Mouse (Mus musculus): ENCODE results near the gene Pygm.

Pygm gene

DNA sequence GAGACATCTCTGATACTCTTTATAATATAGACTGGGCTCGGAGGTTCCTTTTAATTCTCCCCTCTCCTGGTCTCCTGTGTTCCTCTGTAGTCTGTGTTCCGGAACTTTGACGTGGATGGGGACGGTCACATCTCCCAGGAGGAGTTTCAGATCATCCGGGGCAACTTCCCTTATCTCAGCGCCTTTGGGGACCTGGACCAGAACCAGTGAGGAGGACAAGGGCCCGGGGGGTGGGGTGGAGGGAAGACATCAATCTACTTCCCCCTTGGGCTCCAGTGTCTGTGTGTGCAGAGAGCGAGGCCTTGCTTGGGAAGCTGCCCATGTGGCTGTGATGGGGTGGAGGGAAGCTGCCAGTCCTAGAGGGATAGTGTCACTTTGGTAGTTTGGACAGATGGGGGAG, 24.6 kb downstream of the Pygm start:
- DNase-seq (ENCODE audit: low read depth, low spot score): no peak

DNA sequence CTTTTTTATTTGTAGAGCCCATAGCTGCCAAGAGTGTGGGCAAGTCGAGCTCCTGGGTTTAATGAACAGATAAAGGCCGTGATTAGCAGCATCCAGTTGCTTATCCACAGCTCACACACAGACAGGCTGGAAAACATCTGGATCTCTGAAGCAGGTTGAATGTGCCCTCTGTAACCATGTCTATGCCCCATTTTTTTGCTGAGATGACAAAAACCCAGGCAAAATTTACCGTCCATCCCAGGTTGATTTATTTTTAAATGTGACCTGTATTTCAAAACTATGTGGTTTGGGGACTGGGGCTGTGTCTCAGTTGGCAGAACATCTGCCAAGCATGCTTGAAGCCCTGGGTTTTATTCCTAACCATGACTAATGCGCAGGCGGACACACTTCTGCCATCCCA, 25.0 kb downstream of the Pygm start:
- DNase-seq (ENCODE audit: low read depth, low spot score): no peak

DNA sequence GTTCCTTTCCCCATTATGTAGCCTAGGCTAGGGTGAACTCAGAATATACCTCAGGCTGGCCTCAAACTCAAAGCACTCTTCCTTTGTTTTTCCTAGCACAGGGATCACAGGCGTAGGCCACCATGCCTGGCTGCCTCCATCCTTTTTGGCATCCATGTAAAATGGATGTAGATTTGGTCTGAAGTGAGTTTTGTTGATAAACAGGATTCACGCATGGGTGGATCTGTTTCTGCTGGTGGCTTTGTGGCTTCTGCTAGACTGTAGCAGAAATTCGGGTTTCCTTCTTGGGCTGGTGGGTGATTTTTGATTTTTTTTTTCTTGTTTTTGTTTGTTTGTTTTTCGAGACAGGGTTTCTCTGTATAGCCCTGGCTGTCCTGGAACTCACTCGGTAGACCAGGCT, 25.7 kb downstream of the Pygm start:
- DNase-seq (ENCODE audit: low read depth, low spot score): no peak

DNA sequence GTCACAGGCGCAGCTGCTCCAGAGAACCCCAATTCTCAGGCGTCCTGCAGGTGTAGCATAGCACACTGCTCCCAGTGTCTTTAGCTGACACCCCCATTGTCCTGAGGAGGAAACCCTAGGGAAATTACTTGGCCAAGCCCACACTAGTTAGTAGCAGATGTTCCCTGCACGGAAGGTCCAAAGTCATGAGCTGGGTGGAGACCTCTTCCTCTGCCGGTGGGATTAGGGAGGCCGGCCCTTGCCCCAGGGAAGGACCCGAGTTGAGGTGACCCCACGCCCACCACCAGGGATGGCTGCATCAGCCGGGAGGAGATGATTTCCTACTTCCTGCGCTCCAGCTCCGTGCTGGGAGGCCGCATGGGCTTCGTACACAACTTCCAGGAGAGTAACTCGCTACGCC, 28.6 kb downstream of the Pygm start:
- no peak for DNase-seq (ENCODE audit: low read depth, low spot score)

DNA sequence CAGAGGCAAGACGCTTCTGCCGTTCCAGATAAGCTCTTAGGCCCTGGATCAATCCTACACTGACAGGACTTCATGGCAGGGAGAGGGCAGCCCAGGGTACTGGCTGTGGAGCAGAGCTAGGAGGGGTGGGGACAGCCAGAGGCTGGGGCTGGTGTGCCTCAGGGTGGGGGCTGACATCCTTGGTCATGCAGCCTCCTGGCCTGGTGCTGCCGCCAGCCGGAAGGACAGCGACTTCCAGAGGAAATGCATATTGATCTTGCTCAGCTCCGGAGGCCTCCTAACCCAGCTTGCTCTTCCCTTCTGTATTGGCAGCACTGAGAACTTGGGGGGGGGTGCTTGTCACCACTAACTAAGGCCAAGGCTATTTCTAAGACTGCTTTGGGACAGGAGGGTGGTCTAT, 31.3 kb downstream of the Pygm start:
- no peak for DNase-seq (ENCODE audit: low read depth, low spot score)

DNA sequence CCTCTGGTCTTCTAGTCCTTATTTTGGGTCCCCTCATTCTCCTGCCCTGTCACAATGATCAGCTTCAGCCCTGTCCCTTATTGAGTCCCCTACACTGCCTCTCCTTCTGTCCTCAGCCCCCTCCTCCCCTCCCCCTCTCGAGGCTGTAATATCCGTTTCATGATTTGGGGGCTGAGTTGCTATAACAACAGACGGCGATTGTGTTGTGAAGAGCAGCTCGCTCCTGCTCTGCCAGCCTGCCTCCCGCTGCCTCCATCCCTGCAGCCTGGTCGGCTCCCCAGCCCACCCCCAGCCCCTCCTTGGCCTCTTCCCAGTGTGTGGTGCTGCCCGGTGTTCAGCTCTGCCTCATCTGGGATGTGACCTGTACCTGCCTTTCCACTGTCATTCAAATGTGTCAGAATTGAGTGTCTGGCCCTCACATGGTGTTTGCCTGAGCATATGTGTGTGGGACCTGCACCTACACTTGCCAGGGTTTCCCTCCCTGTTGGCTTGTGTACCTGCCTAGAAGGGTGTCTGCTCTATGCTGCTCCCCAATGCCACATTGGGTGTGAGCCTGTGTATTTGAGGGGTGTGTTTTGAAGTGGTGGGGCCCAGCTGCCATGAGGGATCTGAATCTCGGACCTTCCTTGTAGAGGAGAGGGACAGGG, 32.0 kb downstream of the Pygm start:
- DNase-seq (ENCODE audit: low read depth, low spot score): no peak

DNA sequence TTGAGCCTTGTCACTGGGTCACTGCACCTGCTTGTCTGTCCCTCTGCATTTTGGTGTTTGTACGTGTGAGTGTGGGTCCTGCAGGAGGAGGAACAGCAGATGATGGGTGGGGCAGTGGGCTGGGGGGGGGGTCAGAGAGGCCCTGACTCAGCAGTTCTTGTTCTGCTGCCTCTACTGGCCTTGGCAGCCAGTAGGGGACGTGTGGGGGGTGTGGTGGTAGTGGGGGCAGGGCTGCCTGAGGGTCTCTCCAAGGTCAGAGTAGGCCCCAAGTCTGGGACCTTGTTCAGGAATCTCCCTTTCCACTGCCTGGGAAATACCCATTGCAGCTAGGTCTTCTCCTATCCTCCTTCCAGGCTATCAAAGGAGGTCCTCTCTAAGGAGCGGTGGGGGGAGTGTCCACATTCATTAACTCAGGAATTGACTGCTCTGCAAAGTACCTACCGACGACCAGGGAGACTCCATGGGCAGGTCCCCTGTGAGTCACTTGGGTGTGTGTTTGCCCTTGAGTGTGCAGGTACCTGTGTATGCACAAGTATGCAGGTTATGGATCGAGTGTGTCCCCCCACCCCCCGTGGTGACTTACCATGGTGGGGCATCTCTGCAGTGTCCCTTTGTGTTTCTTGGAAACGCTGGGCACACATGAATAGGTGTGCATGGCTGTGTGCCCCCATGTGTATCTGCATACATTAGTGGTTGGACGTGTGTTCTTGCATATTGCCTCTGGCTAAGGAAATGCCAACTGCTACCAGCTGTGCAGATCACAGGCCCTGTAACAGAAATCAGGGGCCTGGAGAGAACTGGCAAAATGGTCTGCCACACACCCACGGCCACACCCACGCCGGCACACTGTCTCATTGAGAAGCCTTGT, 32.9 kb downstream of the Pygm start:
- DNase-seq (ENCODE audit: low read depth, low spot score): no peak

DNA sequence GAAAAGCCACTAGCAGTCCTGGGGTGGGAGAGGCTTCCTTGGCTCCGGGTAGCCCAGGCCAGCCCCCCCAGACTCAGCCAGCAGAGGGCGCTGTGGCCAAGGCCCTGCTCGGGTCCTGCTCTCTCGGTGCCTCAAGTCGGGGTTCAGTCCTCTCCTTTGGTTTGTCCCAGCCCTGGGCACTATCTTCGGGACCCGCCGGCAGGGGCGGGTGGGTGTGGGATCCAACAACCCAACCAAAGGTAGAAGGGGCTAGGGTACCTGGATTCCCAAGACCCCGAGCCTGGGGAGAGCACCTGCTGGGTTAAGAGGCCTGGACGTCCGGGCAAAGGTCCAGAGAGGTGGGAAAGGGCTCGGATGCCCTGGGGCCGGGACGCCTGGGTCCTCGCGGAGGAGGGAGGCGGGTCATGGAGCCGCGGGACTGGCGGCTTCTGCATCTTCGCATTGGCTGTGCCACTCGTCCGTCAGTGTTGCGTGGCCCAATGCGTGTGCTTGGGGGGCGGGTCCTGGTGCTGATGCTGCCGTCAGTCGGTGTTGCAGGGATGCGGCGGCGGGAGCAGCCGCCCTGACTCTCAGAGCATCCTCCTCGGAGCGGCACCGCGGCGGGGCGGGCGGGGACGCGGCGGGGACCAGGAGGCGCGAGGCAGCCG, 34.2 kb downstream of the Pygm start, which contains the start of gene Nrxn2:
TSS of gene Nrxn2 (plus strand) at position 499 of the 647 bp plus-strand sequence.
- DNase-seq (ENCODE audit: low read depth, low spot score): no peak

DNA sequence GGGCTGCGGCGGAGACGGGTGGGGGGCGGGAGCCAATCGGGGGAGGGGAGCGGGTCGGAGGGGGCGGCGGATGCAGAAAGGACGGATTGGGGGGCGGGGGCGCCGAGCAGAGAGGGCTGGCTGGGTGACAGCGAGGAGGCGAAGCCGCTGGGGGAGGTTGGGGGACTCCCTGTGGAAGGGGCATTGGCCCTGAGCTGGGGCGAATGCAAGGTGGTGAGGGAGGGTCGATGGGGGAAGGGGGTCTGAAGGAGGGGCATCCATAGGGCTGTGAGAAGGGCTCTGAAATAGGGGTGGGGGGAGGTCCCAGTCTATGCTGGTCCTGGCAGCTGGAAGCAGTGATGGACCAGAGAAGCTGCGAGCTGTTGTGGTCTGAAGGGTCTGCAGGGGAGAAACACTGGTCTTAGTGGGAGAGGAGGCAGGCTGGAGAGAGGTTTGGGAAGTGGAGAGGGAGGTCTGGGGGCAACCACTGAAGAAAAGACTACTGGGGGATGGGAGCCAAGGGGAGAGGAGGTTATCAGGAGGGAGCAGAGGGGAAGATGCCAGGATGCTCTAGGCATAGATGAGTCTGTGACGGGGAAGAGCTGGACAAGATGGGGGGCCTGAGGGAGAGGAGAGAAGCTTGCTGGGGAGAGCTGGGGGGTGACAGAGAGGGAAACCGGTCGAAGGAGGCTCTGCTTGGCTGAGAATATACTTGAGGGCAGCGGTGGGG, 34.9 kb downstream of the Pygm start:
- no peak for DNase-seq (ENCODE audit: low read depth, low spot score)

DNA sequence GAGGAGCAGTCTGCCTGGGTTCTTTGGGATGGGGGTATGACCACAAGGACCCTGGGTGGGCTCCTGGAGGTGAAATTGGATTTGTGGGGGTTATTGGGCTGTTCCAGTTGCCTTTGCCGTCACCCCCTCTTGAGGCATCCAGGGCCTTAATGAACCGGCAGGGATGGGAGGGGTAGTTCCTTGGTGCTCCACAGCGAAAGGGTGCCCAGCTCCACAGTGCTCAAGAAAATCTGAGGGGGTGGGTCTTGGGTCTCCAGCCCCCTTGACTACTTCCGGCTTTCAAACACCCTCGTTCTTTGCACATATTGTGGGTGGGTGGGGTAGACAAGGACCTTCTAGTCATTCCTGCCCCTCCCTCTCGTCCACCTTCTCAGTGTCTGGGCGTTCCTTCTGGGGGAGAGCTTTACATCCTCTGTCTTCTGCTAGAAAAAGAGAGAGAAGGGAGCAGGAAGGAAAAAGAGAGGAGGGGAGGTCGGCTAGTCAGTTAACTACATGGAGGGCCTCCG, 35.7 kb downstream of the Pygm start:
- no peak for DNase-seq (ENCODE audit: low read depth, low spot score)

DNA sequence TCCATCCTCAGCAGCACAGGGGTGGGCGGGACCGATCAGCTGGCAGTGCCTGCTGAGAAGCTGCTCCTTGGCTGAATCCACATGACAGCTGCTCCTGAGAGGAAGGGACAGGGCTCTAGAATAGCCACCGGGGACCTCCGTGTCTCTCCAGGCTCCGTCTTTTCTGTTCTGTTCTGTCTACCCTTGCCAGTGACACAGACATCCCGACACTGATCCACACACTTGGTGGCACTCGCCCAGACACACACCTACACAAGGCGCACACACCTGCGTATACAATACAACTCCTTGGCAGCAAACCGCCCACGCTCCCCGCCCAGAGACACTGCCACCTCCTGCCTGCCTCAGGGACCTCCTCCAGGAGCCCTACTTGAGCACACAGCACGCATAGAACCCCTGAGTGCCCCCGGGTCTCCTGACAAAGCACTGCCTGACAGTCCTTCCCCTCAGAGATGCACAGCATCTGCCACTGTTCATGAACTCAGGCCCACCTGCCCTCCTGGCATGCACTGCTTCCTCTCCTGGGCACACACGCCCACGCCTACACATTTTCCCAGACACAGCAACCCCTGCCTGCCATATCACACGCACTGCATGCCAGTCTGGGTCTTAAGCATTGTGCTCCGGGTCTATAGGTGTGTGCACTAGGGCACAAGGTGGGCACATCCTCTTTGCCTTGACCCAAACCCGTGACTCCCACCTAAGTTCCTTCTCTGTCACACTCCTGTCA, 36.4 kb downstream of the Pygm start:
- DNase-seq (ENCODE audit: low read depth, low spot score): no peak

DNA sequence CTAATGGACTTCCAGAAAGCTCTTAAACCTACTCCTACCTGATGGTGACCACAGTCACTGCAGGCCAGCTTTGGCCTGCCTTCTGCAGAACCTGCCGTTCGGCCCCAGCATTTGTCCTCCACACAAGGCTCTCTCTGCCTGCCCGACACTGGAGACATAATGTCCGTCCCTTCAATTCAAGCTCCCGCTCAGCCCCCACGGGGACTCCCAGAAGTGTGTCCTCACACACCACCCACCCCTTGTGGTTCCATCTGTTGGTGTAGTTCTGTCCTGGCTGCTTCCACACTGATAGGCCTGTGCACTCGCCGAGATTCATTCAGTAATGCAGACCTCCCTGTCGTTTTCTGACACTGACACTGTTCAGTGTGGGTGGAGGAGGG, 37.0 kb downstream of the Pygm start:
- no peak for DNase-seq (ENCODE audit: low read depth, low spot score)

DNA sequence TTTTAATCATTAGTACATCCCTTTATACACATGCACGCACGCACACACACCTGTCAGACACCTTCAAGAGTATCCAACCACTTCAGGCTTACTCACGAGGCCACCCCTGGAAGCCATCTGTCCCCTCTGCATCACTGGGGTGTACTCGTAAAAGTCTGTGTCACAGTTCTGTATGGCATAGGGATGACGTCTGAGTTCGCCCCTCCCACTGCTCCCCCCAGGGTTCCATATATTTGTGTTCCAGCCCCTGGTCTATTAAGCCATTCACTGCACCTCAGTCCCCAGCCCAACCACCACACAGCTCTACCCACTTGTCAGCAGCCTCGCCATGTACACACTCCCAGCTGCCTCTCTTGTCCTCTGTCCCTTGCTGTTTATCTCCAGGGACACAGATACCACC, 37.8 kb downstream of the Pygm start:
- DNase-seq (ENCODE audit: low read depth, low spot score): no peak

DNA sequence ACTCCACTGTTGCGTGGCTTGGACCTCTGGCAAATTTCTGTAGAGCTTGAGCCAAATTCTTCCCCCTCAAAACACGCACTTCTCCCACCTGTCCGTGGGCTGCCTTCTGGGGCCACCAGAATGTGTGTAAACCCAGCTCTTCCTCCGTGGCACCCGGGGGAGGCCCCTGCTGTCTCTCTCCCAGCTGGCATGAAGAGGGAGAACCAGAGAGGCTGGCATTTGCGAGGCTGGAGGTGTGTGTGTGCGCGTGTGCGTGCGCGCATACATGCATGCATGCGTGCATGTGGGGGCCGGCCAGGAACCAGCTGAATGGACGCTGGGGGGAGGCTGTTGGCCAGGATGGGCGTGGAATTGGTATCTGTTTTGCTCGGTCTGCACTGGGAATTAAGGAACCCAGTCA, 39.0 kb downstream of the Pygm start:
- DNase-seq (ENCODE audit: low read depth, low spot score): no peak

DNA sequence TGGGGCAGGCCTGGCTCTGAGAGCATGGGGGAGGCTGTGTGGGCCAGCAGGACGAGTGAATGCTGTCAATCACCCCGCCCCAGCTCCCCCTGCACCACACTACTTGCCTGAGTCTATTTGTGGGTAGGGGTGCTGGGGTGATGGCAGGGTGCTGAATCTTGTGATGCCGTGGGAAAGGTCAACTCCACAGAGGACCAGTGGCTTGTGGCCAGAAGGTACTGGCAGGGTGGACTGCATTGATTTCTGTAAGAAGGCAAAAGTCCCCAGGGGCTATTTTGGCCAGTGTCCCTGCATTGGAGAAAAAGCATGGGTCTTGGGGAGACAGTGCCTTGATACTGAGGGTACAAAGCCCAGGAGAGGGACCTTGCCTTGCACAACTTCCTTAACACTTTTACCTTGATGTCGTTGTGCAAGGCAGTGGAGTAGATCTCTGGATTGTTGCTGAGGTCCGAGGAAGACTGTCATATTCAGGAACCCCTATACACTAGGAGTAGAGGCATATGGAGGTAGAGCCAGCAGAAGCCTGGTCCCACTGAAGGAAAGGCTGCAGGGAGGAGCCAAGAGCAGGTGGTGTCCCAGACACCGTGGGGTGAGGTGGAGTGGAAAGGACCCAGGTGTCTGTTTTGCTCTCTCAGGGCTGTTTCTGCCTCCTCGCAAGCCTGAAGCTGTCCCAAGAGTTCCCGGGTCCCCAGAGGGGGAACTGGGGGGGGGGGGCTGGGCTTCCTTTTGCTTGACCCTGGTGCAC, 40.1 kb downstream of the Pygm start:
- no peak for DNase-seq (ENCODE audit: low read depth, low spot score)

DNA sequence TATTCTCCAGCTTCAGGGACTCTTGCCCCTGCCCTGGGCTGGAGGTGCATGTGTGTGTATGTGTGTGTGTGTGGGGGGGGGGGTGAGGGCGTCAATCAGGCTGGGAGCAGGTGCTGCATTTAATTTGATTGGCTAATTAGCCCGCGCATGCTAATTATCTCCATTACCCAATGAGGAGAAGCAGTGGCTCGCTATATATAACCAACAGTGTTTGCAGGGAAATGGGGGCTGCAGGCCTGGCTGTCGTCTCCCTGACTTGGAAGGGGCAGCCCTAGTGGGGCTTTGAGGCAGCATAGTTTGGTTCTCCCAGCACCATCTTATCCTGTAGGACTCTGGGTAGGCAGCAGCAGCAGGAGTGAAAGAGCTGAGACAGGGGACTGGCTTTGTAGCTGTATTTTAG, 41.4 kb downstream of the Pygm start:
- no peak for DNase-seq (ENCODE audit: low read depth, low spot score)

DNA sequence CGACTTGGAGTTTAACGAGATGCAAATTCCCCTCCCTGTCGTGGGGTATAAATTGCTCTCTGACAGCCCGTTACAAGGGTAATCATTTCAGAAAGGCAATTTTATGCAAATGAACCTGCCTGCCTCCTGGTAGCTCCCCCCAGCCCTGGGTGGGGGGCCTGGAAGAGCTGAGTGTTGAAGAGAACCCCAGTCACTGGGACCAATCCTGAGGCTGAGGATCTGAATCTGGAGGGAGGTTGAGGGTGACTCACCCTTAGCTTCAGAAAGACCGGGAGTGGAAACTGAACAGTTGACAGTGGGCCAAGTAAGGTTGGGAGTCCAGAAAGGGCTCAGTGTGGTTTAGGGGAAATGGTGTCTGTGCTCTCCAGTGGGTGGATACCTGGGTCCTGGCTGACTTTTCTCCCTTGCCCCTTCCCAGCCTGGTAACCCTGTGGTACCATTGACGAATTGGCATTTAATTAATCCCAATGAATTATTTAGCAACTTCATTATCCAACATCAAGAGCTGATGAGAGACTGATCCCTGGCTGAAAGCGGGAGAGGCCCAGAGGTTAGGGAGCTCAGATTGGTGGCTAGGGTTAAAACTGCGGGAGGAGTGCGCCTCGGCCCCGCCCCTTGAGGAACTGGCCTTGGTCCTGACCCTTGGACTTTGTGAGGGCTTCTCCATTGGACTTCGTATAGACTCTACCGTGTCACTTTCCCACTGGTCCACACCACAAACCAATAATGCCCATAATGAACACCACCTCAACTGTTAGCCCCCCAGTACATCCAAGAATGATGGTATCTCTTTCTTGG, 42.7 kb downstream of the Pygm start:
- DNase-seq (ENCODE audit: low read depth, low spot score): no peak

DNA sequence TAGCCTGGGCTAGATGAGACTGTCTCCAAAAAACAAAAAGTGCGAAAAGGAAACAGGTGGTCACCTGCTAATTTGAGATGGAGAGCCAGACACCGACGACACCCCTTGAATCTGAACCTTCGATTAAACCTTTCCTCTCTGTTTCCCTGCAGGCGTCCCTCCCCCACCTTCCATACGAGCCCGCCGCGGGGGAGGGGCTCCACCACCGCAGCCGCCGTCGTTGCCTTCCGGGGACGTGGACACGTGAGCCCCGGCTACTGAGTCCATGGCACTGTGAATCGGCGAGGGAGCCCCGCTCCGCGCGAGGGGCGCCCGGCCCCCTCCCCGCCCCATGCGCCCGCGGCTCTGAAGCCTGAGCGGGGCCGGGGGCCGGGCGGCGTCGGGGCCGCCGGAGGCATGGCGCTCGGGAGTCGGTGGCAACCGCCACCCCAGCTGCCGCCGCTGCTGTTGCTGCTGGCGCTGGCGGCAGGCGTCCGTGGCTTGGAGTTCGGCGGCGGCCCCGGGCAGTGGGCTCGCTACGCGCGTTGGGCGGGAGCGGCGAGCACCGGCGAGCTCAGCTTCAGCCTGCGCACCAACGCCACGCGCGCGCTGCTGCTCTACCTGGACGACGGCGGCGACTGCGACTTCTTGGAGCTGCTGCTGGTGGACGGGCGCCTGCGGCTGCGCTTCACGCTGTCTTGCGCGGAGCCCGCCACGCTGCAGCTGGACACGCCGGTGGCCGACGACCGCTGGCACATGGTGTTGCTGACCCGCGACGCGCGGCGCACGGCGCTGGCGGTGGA, 43.6 kb downstream of the Pygm start:
- no peak for DNase-seq (ENCODE audit: low read depth, low spot score)
